Mouse (Mus musculus) kidney, adult 11 months (tissue): Measurements from ENCODE around the gene H2-Ke6.

Experiments
- DNase-seq: peaks from one replicate; pipeline ENCODE4 v3.0.0; 2022

Gene H2-Ke6

DNA sequence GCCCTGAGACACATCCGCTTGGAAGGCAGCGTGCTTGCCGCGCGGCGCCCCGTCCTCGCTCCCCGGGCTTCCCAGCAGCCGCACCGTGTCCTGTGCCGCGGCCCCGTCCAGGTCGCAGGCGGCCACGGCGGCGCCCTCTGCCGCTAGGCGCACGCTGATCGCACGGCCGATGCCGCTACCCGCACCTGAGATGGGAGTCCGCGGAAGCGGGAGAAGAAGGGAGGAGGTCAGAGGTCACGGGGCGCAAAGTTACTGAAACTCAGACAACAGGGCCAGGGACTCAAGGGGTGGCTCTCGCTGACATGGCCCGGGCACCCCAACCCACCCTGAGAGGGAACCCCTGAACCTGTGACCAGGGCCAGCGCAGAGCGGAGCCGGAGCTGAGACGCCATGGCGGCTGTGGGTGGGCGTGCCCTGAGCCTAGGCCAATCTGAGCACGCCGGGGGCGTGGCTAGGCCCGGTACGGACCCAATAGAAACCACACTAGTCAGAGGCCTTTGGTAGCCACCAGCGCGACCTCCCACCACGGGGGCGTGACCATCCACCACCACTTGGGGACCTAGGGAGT lies at the start of gene H2-Ke6:
Gene H2-Ke6, minus strand, starts transcription at position 405 of the 568 bp plus-strand sequence.
- DNase-seq: peak; percentile 97

DNA sequence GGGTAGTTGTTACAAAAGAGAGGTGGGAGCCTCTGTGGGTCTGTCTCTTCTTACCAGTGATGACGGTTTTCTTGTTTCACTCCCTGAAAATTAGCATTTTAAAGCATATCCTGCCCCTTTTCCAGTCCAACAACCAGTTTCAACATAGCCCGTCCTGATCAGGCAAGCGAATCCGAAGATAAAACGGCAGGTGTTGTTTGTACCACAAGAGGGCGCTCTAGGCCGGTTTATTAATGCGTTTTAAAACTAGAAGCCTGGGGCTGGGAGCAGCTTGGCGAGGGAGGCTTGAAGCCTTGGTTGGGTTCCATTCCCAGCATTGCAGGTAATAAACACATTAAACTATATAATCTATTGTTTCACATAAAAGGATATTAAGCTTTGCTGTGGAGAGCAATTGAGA lies 49.7 kb upstream of the H2-Ke6 start:
- peak; percentile 38 for DNase-seq

DNA sequence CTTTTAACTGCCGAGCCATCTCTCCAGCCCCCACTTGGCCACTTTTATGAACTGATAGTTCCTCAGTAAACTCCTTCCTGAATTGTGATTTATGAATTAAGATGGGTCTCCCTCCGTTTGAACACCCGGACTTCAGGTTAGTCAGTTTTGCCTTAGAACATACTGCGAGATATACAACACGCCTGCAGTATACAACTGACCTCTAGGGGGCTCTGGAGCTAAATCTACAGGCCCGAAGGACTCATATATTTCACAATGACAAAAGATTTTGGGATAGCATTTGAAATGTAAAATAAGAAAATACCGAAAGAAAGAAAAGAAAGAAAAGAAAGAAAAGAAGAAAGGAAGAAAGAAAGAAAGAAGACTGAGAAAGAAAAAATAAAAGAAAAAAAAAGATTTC lies 47.4 kb upstream of the H2-Ke6 start:
- DNase-seq: peak; percentile 47

DNA sequence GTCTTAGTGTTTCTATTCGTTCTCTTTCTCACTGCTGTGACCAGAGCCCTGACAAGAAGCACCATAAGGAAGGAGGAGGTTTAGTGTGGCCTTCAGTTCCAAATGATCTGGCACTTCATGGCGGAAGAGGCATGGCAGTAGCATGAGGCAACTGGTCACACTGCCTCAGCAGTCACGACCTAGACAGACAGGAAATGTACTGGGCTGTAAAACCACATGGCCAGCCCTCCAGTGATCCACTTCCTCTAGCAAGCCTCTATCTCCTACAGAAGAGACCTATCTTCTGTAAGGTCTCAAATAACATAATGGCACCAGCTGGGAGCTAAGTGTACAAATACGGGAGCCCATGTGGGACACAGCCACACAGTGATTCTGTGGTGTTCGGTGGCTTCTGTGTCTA lies 44.2 kb upstream of the H2-Ke6 start:
- no peak for DNase-seq

DNA sequence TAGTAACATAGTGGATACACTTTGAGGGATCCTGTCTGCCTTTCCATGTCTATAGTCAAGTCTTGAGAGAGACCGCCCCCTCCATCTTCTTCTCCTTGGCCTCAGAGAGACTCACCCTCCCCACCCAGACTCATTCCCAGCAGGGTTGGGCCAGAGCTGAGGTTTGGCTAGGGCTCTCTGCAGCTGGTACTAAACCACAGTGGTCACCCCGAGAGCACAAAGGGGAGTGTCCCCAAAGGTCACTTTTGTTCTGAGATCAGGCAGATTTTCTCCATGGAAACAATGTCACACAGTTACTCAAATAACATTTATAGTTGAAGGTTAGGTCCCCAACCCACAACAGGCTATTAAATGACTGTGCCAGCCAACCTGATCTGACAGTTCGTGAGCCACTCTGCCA lies 41.0 kb upstream of the H2-Ke6 start:
- DNase-seq: no peak

DNA sequence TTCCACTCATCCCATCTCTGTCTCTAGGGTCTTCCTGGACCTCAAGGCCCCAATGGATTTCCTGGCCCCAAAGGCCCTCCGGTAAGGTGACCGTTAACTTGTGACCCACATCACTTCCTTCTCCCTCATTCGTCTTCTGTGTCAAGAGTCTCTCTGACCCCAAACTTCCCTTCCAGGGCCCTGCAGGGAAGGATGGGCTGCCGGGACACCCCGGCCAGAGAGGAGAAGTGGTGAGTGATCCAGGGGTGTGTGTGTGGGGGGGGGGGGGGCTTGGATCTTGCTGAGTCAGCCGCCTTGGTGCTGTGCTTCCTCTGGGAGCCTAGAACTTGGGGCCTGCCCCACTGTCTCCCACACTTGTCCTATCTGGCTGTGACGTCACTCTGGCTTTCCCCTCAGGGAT lies 29.4 kb upstream of the H2-Ke6 start:
- DNase-seq: no peak

DNA sequence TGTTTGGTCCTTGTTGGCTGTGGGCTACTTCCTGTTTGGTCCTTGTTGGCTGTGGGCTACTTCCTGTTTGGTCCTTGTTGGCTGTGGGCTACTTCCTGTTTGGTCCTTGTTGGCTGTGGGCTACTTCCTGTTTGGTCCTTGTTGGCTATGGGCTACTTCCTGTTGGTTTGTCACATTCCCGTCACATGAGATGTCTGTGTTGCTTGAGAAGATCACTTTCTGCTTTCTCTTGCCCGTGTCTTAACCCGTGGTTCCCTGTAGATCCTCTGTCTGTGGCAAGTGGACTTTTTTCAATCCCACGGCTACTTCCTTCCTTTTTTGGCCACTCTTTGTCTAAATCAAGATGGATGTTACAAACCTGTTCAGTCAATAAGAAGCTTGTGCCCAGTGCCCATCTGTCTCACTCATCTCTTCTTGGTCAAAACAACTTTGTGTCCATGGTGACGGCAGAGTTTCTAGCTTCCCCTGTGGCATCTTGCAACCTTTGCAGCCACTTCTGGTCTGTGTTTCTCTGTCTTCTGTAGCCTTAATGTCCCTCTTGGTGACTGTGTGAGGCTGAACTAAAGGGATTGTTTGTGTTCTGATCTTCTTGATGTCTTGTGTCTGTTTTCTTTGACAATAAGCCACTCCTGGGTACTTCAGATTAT lies 19.7 kb upstream of the H2-Ke6 start:
- DNase-seq: no peak

DNA sequence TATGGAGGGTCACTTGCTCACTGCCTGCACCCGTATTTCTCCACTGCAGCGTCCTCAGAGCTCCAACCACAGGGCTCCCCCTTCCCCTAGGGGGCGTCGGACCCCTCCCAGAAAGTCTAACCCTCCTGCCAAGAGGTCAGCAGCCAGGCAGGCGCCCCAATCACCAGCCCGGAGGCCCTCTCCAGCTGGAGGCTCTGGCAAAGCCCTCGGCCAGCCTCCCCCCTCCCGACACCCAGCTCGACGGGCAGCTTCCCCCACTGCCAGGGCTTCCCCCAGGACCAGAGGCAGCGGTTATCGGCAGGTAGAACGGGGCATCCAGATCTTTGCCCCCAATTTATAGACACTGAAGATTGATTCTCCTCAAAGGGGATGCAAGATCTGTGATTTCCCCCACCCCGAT lies 18.1 kb upstream of the H2-Ke6 start:
- DNase-seq: no peak

DNA sequence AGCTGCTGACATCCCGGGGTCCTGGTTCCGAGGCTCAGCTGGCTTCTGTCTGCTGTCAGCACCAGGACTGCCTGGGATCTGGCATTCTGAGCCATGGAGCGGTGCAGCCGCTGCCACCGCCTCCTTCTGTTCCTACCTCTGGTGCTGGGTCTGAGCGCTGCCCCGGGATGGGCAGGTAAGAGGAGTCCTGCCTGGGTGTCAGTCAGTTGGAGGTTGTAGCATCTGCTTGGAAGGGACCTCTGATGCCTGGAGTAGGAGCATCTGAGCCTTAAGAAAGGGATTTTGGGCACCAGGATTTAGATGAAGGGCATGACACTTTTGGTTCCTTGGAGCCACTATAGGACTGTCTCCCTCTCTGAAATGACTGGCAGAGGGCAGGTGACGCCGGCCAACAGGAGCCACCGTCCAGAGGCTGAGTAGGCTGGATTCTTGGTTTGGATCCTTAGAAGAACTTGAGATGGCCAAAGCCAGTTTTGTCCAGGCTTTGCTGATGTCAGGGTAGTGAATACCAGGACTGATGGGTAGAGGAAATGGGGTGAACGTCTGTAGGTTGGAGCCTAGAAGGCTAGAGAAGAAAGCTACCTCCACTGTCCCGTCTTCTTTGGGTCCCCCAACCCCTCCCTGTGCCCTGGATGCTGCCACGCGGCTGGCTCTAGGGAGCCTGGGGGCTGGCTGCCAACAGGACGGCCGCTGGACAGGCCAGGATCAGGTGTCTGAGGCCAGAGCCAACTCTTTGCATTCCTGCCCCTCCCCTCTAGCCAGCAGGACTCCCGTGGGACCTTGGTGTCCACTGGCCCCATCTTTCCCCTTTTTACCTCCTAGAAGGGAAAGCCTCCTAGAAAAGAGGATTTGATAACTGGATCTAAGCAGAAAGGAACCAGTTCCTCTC lies 11.9 kb upstream of the H2-Ke6 start:
- DNase-seq: no peak

DNA sequence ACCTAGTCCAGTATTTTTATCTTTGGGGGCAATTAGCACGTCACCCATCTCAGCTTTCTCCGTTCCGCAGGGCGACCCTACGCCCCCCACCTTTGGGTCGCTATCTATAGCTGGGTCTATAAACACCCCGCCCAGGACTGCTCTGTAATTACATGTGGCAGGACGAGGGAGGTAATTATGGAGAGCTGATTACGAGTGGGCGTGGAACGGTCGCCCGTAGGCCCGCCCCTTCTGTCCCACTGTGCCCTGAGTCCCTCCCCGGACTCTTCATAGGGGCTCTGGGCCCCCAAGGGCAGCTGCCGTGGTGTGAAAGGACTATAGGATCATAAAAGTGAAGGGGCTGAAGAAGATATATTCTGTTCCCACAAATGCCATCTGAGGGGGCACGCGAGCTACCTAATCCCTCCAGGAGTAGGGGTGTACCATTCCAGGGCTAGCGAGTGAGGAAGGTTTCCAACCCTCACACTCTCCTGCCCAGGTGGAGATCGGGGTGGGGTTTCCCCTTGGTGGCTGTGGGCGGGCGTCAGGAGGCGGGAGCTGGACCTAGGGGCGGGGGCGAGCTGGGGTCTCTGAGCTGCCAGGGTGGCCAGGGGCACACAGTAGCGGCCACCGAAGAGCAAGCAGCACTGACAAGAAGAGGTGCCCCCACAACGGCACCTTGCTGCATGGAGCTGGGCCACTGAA lies 11.2 kb upstream of the H2-Ke6 start, which contains the start of gene Col11a2:
Gene Col11a2, plus strand, starts transcription at position 560 of the 684 bp plus-strand sequence.
- no peak for DNase-seq

DNA sequence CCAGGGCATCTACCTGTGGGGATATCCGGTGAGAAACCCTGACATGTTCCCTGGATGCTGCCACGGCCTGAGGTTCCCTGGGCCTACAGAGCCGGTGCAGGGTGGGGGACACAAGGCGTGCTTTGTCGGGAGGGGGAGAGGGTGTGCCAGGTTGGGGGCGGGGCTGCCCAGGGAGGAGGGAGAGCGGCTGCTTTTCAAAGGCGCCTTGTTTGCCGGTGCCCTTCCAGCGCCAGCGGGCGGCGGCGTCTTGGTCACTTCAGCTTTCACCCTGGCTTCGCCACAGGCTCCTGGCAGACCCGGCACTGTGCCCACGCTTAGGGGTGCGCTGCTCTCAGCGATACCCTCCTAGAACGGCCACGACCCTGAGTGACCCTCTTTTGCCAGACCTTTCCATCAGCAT lies 10.6 kb upstream of the H2-Ke6 start:
- DNase-seq: no peak

DNA sequence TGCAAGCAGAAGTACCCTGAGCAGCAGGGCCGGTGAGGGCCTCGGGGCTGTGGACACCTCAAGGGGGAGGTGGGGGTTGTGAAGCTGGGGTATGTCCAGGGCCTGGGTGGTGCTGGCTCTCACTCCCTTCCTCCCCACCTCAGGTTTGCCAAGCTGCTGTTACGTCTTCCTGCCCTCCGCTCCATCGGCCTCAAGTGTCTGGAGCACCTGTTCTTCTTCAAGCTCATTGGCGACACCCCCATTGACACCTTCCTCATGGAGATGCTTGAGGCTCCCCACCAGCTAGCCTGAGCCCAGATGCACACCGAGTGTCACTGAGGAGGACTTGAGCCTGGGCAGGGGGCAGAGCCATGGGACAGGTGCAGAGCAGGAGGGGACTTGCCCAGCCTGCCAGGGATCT lies 9.4 kb upstream of the H2-Ke6 start:
- DNase-seq: no peak

DNA sequence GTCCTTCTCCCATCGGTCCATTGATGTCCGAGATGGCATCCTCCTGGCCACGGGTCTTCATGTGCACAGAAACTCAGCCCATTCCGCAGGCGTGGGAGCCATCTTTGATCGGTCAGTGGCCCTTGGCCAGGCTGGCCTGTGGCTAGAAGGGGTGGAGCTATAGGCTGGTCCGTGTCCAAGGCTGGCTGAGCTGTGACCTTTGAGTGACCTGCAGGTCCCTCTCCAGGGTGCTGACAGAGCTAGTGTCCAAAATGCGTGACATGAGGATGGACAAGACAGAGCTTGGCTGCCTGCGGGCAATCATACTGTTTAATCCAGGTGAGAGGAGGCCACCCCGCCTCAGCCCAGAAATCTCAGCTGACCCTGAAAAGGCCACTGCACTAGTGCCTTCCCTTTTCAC lies 8.8 kb upstream of the H2-Ke6 start:
- peak; percentile 71 for DNase-seq

DNA sequence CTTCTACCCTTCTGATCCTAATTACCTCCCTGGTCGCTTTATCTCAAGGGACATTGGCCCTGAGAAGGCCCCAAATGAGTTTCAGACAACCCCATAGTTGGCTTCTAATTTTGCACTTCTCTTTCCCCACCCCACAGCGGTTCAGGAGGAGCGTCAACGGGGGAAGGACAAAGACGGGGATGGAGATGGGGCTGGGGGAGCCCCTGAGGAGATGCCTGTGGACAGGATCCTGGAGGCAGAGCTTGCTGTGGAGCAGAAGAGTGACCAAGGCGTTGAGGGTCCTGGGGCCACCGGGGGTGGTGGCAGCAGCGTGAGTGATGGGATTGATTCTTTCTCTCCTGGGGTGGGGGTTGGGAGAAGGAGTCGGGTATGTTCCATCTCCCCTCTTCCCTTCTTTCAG lies 7.7 kb upstream of the H2-Ke6 start:
- no peak for DNase-seq

DNA sequence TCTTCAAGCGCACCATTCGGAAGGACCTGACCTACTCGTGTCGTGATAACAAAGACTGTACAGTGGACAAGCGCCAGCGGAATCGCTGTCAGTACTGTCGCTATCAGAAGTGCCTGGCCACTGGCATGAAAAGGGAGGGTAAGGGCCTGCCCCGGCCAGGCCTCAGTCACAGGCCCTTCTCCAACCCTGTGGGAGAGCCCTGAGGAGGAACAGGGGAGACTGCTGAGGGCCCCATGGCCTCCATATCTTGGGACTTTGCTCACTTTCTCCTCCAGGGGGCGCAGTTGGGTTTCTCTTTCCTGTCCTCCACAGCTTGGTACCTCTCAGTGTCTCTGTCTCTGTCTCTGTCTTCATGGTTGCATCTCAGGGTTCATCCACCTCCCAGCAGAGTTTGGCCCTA lies 6.2 kb upstream of the H2-Ke6 start:
- DNase-seq: peak; percentile 59

DNA sequence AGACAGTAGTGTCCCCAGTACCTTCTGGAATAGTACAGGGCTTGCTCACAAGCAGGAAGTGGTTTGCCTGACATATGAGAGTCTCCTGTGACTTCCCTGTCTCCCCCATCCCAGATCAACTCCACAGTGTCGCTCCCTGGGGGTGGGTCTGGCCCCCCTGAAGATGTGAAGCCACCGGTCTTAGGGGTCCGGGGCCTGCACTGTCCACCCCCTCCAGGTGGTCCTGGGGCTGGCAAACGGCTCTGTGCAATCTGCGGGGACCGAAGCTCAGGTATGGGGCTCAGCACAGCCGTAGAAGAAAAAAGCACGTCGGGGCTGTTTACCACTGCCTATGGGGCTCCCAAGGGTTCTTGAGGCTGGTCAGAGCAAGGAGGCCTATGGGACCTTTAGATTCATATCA lies 5.6 kb upstream of the H2-Ke6 start:
- no peak for DNase-seq

DNA sequence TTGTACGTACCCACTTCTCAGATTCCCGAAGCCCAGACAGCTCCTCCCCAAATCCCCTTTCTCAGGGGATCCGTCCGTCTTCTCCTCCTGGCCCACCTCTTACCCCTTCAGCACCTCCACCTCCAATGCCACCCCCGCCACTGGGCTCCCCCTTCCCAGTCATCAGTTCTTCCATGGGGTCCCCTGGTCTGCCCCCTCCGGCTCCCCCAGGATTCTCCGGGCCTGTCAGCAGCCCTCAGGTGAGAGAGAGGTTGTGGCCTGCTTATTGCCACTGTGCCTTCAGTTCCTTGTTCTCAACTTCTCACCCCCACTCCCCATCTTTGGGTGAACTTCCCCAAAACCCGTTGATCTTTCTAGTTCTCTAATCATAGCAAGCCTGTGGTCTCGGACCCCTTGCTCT lies 4.9 kb upstream of the H2-Ke6 start:
- peak; percentile 36 for DNase-seq

DNA sequence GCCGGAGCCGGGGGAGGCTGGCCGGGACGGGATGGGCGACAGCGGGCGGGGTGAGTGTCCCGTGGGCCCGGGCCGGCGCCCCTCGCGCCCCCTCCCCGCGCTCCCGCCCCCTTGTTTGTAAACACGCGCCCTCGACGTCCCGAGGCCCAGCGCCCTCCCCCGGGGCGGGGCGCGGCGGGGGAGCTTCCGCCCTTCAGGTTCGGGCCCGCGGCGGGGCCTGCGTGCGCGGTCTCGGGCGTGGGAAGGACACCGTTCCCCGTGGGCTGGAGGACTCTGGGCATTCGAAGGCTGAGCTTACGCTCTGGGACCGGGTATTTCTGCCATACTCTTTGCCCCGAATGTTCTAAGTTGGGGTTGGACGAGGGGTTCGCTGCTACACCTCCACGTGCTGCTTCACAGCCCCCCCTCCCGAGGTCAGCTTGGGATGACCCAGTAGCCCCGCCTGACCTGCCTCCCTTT lies 4.3 kb upstream of the H2-Ke6 start:
- peak; percentile 78 for DNase-seq

DNA sequence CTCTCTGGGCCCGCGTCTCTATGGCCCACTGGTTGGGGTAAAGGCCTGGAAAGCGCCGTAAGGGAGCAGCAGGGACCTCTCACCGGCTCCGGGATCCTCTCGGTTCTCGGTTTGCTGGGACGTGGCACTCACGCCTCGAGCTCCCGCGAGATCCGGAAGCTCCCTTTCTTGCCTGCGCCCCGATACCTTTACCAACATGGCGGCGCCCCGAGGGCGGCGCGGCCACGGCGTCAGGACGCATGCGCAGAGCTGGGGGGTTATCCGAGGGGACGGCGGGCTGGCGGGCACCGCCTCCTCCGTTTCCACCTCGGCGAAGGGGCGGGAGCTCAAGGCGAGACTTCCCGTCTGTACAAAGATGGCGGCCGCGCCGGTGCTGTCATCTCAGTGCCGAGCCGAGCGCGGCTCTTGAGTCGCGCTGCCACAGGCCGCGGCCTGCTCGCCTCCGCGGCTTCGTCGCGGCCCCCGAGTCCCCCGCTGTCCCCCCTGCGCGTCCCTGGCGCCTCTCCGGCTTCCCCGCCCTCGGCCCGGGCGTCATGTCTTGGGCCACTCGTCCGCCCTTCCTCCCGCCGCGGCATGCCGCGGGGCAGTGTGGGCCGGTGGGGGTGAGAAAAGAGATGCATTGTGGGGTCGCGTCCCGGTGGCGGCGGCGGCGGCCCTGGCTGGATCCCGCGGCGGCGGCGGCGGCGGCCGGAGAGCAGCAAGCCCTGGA lies 3.8 kb upstream of the H2-Ke6 start, which contains the start of the genes Slc39a7 and Rxrb:
Gene Slc39a7, minus strand, starts transcription at position 218 of the 709 bp plus-strand sequence.
Gene Rxrb, plus strand, starts transcription at position 348 of the 709 bp plus-strand sequence.
- DNase-seq: peak; percentile 98

DNA sequence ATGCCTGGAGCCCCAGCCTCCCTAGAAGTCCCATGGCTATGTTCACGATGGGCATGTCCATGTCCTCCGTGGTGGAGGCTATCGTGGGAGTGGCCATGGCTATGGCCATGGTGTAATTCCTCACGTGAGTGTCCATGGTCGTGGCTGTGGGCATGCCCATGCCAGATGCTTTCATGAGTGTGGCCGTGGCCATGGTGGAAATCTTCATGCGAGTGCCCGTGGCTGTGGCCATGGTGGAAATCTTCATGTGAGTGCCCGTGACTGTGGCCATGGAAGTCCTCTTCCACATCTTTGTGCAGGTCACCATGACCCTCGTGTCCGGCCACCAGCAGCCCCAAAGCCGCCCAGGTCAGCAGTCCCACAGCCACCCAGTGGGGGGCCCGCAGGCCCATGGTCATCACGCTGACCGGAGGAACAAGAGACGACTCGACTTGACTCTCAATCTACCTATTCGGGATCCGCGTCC lies 3.0 kb upstream of the H2-Ke6 start:
- DNase-seq: no peak

DNA sequence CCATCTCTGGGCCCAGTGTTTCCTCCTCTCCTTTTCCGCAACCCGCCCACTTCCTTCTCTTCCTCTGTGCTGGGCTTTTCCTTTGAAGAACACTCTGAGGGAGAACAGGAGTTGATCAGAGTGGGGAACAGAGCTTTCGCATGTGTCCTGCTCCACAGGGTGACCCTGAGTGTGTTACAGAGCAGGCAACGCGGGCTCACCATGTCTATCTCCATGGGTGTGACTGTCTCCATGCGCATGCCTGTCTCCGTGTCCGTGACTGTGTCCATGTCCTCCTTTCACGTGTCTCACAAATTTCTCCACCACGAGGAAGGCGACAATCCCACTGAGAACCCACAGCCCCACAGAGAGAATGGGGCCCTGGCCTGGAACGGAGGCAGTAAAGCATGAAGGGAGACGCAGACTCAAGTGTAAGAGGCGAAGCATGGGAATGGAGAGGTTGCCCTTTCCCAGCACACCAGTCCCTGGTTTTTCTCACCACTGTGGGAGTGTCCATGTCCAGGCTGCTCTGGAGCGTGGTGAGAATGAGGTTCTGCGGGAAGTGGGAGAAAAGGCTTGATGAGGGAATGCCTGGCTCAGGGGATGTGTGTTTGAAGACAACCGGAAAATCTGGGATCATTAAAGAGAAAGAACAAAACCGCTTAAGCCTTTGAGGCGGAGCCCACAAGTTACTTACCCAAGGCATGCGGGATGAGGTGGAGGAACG lies 2.2 kb upstream of the H2-Ke6 start:
- DNase-seq: peak; percentile 23
